ENCODE assay signal across 28 mouse cellular contexts in the genomic region with DNA sequence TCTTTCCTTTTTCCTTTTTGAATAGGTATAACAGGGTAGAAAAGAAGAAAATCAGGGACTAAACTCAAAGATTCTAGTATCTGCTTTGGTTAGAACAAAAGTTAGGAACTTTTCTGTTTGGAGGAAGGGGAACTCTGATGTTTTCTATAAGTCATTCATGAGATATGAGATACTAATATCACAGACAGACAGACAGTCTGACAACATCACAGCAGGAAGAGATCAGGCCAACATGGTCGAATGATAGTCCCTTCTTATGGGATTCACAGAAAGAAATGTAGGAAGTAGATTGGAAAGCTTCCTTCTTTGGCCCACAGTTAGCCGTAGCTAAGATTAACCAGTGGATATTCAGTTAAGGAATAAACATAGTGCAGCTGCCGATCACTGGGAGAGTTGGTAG.
"Had no signal": no experiment of that assay in that cellular context is flagged by ENCODE, and none has a peak within 500 bp of the region (broad histone marks: within the 10 kb centered on the region; RNA-seq: fewer than 3 reads in every experiment).

No protein-coding gene starts in this region.

- DNase-seq: left cerebral cortex, postnatal 4 days; liver; liver, embryonic 13.5 days; liver, postnatal 0 days; lung, adult 18-20 months; lung, adult 2 months; lung, embryonic 14.5 days; lung, postnatal 10 days; lung, postnatal 14 days; lung, postnatal 36 days; lung, postnatal 4 days; midbrain, embryonic 14.5 days had no signal

- H3K36me3 ChIP-seq: limb, embryonic 10.5 days; limb, embryonic 12.5 days; limb, embryonic 13.5 days; limb, embryonic 15.5 days; liver, embryonic 12.5 days; liver, embryonic 13.5 days; liver, embryonic 15.5 days; lung, embryonic 15.5 days; midbrain, embryonic 10.5 days; midbrain, embryonic 12.5 days; midbrain, embryonic 13.5 days; midbrain, embryonic 15.5 days; neural tube, embryonic 12.5 days had no signal

- H3K27ac ChIP-seq: limb, embryonic 10.5 days; limb, embryonic 12.5 days; limb, embryonic 13.5 days; limb, embryonic 15.5 days; liver, embryonic 12.5 days; liver, embryonic 13.5 days; liver, embryonic 14.5 days; liver, embryonic 15.5 days; lung, embryonic 15.5 days; macrophage; midbrain, embryonic 10.5 days; midbrain, embryonic 12.5 days; midbrain, embryonic 13.5 days; midbrain, embryonic 15.5 days; neural tube, embryonic 12.5 days had no signal

- H3K27me3 ChIP-seq: limb, embryonic 12.5 days; limb, embryonic 13.5 days; limb, embryonic 15.5 days; liver, embryonic 12.5 days; liver, embryonic 13.5 days; liver, embryonic 15.5 days; lung, embryonic 15.5 days; midbrain, embryonic 12.5 days; midbrain, embryonic 13.5 days; midbrain, embryonic 15.5 days; neural tube, embryonic 12.5 days had no signal

- H3K4me1 ChIP-seq: limb, embryonic 10.5 days; limb, embryonic 12.5 days; limb, embryonic 13.5 days; limb, embryonic 15.5 days; liver, embryonic 12.5 days; liver, embryonic 13.5 days; liver, embryonic 15.5 days; lung, embryonic 15.5 days; megakaryocyte, embryonic 14.5 days; midbrain, embryonic 10.5 days; midbrain, embryonic 12.5 days; midbrain, embryonic 13.5 days; midbrain, embryonic 15.5 days; neural tube, embryonic 12.5 days had no signal

- H3K9me3 ChIP-seq: limb, embryonic 10.5 days; limb, embryonic 12.5 days; limb, embryonic 13.5 days; limb, embryonic 15.5 days; liver, embryonic 12.5 days; liver, embryonic 13.5 days; liver, embryonic 15.5 days; lung, embryonic 15.5 days; megakaryocyte, embryonic 14.5 days; midbrain, embryonic 10.5 days; midbrain, embryonic 12.5 days; midbrain, embryonic 13.5 days; midbrain, embryonic 15.5 days; neural tube, embryonic 12.5 days had no signal

- H3K9ac ChIP-seq: limb, embryonic 12.5 days; limb, embryonic 13.5 days; limb, embryonic 15.5 days; liver, embryonic 12.5 days; liver, embryonic 13.5 days; liver, embryonic 14.5 days; liver, embryonic 15.5 days; liver, postnatal 0 days; lung, embryonic 14.5 days; lung, embryonic 15.5 days; midbrain, embryonic 12.5 days; midbrain, embryonic 13.5 days; midbrain, embryonic 15.5 days; neural tube, embryonic 12.5 days had no signal

- H3K4me3 ChIP-seq: limb, embryonic 10.5 days; limb, embryonic 12.5 days; limb, embryonic 13.5 days; limb, embryonic 15.5 days; liver, embryonic 12.5 days; liver, embryonic 13.5 days; liver, embryonic 15.5 days; lung, embryonic 15.5 days; megakaryocyte, embryonic 14.5 days; midbrain, embryonic 10.5 days; midbrain, embryonic 12.5 days; midbrain, embryonic 13.5 days; midbrain, embryonic 15.5 days; myocyte; neural tube, embryonic 12.5 days had no signal
